Mouse (Mus musculus): Measurements from ENCODE around the gene Mtfr2.

Gene Mtfr2

DNA sequence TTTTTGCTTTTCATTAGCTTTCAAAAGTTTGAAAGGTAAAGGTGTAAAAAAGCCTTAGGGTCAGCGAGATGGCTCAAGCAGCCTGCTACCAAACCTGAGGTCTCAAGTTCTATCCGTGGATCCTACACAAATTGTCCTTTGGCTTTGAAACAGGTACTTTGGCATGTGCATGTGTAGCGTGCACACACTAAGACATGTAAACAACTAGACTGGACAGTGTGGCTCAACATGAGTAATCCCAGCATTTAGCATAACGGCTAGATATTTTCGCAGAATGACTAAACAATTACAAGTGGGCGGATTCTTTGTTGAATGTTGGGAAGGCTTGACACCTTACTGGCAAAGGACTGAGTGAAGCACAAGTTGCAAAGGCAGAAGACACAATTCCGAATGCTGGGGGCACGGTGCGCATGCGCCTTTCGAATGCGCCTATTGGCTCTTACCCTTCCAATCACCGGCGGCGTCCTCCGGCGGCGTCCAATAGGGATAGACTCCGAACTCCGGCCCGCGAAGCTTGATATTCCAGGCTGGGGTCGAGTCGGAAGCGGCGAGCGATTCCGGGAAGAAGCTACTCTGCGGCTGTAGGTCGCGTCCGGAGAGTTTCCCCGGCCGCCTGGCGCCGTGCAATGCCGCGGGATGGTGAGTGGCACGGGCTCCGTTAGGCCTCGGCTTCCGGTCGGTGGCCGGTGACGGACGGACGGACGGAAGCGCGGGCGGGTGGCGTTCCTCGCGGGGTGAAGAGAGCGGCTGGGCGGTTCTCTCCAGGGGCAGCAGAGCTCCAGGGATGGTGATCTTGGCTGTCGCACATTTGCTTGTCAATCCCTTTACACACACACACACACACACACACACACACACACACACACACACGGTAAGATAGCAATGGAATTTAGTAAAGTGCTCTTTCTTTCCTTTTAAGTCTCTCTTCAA lies at the start of gene Mtfr2:
Mtfr2 (plus strand) TSS at position 486 of the 930 bp plus-strand sequence.
- DNase-seq = peak; percentile 90

DNA sequence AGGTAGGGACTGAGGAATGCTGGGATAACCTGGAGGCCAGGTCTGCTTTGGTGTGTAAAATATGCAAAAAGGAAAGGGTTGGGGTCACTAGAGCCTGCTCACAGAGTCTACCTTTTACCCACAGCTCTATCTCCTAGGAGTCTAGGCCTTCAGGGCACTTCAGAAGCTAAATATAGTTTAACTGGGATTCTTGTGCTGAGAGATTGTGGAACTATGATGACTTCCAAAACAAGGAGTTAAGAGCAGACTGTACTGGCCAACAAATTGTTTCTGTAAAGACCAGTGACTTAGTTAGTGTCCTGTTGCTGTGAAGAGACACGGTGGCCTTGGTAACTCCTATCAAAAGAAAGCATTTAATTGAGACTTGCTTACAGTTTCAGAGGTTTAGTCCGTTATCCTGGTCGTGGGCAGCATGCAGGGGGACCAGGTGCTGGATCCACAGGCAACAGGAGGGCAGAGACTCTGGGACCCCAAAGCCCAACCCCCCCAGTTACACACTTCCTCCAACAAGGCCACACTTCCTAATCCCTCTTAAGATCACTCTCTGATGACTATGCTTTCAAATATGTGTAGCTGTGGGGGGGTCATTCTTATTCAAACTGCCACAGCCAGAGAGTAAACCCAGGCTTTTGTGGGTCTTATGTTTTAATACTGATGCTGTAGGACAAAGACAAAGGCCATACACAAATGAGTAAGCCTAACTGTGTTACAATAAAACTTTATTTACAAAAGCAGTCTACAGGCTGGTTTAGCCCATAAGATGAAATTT lies 49.2 kb upstream of the Mtfr2 start:
- DNase-seq = no peak

DNA sequence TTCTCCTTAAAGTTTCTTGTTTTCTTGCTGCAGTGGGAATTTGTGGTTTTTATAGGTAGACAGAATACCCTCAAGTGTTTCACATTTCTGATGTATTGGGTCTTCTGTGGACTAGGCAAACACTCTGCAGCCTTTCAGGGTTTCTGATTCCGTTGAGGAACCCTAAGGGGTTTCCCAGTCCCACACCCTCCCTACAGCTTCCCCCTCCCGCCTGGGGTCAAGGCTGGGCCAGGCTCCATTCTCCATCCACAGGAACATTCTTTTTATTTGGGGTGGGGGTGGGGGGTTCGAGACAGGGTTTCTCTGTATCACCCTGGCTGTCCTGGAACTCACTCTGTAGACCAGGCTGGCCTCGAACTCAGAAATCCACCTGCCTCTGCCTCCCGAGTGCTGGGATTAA lies 48.5 kb upstream of the Mtfr2 start:
- no peak for DNase-seq

DNA sequence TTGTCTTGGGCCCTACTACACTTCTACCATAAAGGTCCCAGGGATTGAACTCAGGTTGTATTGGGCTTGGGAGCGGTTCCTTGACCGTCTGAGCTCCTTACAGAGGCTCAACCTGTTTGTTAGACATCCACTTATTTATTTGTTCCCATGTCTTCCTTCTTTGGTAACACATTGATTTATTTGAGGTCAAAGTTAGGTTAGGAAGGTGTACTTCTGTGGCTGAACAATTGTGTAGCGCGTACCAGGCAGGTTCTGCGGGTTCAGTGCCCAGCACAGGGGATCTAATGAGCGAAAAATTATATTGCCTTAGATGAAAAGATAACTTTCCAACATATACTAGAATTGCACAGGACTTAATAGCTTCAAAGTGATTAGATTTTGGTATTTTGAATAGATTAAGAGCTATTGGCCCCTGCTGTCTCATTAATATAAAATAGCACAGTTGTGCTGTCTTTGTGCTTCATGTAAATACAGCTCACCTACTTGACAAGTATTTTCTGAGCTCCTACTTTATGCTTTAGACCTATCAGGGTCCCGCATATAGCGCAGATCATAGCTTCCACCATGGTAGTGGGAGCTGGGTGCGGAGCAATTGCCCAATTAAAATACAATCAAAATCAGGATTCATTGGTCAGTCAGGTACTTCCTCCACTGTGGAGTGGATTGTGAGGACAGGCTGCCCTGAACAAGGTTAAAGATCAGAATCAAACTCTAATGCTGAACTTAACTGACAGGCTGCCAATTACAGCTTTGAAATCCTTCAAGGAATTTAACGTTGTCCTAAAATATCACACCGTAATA lies 36.4 kb upstream of the Mtfr2 start:
- DNase-seq = no peak

DNA sequence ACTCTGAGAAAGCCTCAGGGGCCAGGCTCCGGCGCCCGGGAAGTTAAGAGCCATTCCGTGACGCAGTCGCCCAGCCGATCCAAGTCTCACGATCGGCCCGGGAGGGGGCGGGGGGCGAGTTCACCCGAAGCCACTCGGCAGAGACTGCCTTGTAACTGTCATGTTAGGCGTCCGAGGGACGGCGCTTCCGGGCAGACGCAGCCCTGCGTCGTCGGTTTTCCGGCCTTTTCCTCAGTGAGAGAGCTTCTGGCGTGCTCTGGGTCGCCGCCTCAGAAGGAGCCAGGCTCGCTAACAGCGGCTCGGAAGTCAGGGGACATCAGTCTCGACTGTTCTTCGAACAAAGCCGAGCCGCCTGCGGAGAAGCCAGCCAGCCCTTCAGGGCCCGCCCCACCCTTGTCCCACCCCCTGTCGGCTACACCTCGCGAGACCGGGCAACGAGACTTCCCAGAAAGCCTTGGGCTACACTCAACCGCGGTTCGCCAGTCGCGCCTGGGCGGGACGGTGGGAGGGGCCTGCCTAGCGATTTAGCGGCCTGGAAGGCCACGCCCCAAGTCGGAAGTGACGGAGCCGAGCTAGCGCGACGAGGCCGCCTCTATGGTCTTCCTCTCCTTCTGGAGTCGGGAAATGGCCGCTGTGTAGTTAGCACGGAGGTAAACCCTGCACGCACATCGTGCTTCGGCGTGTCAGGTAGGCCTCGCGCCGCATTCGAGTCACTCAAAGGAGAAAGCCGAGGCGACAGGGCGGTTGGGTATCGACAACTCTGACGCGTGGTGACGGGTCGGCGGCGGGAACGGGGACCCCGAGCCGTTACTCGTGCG lies 35.4 kb upstream of the Mtfr2 start, which contains the start of gene Bclaf1:
Bclaf1 (plus strand) TSS at position 552 of the 818 bp plus-strand sequence.
- DNase-seq = peak; percentile 99

DNA sequence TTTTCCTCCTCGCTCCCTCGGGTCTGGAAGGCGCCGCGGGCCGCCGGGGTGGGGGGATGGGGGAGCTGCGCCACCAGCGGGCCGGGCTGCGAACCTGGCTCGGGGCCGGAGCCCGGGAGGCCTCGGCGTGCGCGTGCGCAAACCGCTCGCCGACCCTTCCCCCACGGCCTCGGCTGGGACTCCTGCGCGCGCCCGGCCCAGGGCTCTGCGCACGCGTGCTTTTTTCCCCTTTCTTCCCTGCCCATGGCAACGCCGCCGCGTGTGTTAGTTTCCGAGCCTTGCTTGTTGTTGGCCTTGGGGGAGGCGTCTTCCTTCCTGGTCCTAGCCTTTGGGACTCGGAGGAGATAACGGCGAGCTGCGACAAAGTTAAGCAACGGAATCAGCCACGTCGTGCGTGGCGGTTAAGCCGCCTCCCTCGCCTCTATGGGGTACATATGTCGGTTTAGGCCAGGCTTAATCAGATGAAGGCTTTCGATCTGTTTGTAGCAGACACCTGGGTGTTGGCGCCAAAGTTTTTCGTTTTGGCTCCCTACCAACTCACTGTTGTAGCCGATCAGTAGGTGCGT lies 34.8 kb upstream of the Mtfr2 start:
- DNase-seq = peak; percentile 91

DNA sequence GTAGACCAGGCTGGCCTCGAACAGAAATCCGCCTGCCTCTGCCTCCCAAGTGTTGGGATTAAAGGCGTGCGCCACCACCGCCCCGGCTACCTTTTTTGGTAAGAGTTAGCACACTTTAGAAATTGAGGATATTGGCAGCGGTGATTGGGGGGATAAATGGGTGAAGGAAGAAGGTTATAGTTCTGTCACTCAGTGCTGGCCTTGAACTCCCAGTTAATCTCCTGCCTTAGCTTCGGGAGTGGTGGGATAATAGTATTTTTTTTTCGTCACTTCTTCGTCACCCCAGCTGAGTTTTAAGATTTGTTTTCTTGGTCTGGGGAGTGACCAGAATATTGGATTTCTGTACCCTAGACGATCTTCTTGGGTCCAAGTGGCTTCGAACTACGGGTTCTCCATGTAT lies 34.1 kb upstream of the Mtfr2 start:
- DNase-seq = no peak

DNA sequence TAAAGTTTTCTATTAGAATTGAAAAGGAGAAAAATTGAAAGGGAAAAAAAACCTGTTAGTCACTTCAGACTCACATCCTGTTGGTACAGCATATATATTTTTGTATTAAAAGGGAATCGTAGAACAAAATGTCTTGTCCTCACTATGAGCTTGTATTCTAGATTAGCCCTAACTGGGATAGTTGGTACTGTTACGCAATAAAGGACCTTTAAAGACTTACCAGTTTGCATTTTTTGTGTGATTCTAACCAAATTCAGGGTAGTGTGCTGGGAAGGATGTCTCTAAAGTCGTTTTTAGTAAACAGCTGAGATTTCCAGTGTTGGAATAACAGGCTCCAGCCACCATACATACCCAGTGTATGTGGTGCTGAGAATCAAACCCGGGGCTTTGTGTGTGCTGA lies 33.6 kb upstream of the Mtfr2 start:
- no peak for DNase-seq

DNA sequence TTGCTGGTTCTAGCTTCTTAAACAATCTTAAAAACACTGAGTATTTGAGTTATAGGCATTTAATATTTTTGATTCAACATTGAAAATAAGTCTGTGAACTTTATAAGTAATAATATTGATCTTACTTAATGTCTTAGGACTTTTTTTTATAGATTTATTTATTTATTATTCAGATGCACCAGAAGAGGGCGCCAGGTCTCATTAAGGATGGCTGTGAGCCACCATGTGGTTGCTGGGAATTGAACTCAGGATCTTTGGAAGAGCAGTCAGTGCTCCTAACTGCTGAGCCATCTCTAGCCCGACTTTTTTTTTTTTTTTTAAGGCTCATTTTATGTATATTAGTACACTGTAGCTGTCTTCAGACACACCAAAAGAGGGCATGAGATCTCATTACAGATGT lies 32.8 kb upstream of the Mtfr2 start:
- DNase-seq = no peak

DNA sequence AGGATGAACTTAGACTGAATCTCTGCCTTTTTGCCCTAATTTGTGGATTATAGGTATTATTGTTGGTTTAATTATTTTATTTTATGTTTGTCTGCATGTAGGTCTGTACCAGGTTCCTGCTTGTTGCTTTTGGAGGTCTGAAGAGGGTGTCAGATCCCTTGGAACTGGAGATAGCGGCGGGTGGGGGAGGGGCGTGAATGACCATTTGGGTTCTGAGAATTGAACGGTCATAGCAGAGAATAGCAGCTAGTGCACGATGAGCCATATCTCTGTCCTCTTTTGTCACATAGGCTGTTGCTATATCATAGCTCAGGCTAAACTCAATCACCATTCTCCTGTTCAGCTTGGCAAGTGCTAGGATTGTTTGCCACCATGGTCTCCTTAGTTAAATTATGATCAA lies 30.1 kb upstream of the Mtfr2 start:
- no peak for DNase-seq

DNA sequence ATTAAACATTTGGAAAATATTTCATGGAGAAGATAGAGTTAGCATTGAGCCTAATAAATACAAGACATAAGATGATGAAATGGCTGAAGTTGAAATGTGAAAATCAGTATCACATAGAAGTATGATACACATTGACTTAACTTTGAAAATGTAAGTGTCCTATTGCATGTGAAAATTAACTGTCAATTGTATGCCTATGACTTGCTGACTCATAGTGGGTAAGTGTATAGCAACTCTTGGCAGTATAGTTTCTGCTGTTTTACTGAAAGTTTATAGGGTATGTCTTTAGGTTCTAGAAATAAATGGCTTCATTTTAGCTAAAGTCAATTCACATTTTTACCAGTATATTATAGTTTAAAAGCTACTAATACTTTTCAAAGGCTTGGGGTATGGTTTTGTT lies 21.3 kb upstream of the Mtfr2 start:
- no peak for DNase-seq

DNA sequence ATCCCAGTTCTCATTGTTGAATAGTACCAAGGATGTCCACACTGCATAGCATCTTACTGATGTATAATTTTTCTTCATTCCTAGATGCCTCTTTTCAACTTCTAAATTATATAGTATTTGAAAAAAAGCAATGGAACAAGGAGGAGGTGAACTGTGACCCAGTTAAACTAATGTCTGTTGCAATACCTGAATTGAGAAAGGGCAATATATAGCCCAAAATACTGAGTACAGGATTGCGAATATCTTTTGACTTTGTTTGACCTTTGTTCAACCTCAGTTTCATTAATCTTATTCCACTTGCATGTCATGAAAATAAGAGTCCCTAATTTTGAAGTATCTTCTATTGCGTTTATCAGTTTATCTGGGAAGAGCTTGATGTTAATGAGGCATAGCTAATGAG lies 16.3 kb upstream of the Mtfr2 start:
- no peak for DNase-seq

DNA sequence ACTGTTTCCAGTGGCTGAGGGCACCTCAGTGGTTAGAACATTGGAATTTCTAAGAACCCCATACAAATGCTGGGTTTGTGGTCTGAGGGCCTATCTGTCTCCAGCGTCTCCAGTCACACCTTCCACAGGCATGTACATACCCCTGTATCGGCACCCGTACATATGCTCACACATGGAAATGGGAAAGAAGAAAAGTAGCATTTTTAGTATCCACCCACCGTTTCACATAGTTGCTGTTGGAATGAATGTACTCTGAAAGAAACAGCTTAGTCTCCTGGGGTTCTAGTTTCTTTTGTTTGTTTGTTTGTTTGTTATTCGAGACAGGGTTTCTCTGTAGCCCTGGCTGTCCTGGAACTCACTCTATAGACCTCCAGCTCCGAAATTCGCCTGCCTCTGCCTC lies 9.7 kb upstream of the Mtfr2 start:
- DNase-seq = no peak

DNA sequence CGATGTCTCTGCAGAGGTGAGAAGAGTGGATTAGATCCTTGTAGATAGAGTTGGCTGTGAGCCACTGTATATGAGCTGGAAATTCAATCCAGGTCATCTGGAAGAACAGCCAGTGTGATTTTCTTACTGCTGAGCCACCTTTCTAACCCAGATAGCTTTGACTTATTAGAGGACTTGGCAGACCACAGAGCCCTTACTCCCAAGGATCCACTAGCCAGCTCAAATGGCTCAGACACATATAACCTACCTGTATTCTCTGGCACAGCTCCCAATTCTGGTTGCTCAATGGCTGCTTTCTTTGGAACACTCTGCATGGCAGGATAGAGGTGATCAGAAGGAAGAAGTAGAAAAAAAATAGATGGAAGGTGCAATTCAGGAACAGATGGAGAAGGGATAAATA lies 1.8 kb upstream of the Mtfr2 start:
- peak; percentile 13 for DNase-seq

DNA sequence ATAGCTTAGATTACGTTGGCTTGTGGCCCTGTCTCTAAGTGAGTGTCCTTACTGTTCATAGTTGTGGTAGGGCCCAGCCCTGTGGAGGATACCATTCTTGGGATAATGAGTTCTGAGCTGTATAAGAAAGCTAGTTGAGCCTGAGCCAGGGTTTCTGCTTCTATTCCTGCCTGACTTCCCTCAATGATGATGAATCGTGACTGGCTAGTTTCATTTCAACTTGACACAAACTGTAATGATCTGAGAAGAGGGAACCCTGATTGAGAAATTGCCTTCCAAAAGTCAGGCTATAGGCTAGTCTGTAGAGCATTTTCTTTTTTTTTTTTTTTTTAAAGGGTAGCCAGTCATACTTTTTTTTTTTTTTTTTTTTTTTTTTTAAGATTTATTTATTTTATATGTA lies 1.3 kb downstream of the Mtfr2 start:
- no peak for DNase-seq

DNA sequence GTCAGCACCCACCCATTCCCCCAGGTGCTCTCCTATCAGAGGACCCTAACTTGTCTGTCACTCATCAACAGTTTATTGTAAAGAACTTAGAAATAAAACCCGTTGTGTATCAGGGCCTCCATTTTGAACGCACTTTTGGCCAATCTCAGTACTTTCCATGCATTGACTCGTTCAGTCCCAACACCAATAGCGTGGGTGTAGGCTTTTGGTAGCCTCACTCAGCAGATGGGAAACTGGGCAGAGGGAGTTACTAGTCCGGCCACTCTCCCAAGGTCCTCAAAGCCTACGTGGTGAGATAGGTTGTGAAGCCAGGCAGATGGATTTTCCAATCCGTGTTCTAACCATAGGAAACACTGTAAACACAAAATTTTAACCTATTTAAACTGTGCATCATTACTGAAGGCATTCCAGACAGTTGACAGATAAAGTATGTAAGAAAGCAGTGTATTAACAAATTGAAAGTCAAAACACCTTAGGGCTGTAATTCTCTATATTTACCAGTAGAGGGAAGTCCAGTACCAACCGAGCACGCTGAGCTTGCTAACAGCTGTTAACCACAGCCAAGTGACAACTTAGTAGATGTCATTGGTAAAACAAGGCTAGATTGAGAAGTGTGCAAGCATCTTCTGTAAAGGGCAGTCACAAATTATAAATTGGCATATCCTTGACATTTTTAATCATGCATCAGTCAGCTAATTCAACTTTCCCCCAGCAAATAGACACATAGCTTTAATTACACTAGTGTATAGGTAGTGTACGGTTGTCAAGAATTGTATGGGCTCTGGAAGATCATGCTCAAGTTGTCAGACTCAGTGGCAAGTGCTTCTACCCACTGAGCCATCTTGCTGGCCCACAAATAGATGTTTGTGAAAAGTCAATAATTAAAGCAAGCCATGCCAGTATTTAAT lies 14.2 kb downstream of the Mtfr2 start:
- no peak for DNase-seq

DNA sequence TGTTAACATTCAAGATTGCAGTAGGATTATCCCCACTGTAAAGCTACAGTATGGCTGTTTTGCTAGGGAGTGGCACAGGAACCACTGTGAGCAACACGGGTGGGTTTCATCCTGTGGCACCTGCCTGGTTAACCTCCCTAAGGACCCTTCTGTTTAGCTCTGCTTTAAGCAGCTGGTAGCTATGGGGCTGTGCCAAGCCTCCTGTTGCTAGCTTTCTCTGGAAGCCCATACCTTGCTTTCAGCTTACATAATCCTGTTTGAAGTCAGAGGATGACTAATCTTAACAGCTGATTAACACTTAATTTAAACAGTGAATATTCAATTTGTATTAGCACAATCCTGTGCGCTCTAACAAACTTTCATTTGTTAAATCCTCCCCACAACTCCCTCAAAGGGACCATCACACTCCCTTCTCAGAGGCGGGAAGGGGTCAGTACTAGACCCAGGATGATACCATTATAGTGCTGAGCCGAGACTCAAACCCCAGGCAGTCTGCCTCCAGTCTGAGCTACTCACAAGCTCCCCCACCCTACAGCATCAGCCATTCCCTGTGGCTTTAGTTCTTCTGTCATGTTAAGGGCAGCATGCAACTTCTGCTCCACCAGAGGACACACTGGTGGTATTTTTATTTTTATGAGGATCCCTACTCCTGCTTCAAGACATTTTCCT lies 15.0 kb downstream of the Mtfr2 start:
- no peak for DNase-seq

DNA sequence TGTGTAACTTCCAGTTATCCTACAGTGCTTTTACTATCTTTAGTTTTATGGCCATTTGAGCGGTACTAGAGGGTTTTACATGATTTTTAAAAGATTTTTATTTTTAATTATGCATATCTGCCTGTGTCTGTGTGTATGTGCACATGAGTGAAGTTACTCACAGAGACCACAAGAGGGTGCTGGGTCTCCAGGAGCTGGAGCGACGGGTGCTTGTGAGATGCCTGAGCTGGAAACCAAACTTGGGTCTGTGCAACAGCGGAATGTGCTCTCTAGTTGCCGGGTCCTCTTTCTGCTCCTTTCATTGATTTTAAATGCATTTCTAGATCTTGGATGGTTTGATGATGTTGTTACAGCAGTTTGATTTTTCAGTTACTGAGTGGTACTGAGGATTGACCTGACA lies 24.5 kb downstream of the Mtfr2 start:
- no peak for DNase-seq

DNA sequence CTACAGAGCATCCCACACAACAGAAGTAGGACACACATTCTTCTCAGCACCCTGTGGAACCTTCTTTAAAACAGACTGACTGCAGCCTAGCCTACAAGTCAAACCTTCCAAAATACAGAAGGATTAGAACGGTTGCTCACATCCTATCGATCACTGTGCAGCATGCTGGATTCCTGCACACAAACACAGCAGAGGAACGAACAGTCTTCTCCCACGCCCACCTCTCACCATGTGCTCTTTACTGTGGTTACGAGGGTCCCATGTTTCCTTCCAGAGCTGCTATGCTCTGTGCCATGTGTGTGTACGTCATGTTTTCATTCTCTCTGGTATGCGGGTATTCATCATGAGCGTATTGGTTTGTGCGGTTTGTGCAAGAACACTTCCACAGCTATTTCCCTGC lies 30.1 kb downstream of the Mtfr2 start:
- DNase-seq = no peak

DNA sequence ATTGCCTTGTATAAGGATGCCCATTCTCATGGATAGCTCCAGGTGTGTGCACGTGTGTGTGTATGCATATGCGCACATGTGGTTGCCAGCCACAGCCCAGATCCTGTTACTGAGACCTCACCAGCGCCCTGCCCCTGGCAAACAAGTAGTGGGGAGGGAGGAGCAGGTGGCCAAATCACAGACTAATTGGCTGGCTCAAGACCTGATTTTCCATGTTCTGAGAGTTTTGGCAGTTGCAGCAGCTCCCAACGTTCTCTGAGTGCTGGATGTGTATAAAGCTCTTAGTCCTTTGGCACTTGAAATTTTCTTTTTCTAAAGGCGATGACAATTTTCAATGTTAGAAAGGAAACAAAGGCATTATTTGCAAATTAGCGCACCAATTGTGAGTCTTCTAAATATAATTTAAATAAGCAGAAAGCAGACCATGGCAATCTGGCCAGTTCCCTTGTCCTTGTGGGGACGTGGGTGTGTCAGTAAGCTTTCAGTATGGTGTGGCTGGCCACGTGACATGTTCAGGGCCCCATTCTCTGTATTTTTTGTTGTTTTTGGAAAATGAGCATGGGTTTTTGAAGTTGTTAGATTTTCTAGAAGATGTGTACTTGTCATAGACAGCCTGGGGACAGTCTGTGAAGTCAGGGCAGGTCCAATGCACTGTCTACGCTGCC lies 31.6 kb downstream of the Mtfr2 start:
- no peak for DNase-seq

Data from cerebellum, adult 8-10 months (tissue).